Mouse (Mus musculus) gastrocnemius, adult 2 months (tissue): ENCODE measurements around the gene Gm21060. TPM values are rescaled to one million over a fixed set of nuclear protein-coding genes. Genes with fewer than 3 reads are reported as not detected.
"Not testable (repeated sequence)": the region's sequence is repeated elsewhere in the genome, so short reads cannot be mapped to it uniquely, and the experiment has no call there.

Experiments used
- DNase-seq: peaks from one replicate; pipeline ENCODE4 v3.0.0; 2022
- H3K27ac ChIP-seq: fragments of 200-600 bp; 2 replicates; pipeline ENCODE4 v1.8.1; 2022; ENCODE audit warnings: mild to moderate bottlenecking
- H3K4me3 ChIP-seq: fragments of 200-600 bp; 2 replicates; pipeline ENCODE4 v1.8.1; 2022; ENCODE audit warnings: mild to moderate bottlenecking, moderate library complexity
- CTCF ChIP-seq: fragments of 200-600 bp; IDR thresholded peaks from 2 replicates; pipeline ENCODE4 v1.8.1; 2022; ENCODE audit warnings: antibody characterized with exemption, mild to moderate bottlenecking, moderate library complexity
- intact Hi-C: fragments of 180-260 bp; cut with DNase I; formaldehyde crosslinking; loops from one replicate; pipeline ENCODE4 v1.15.1; 2025
- total RNA-seq, 2 experiments: library from RNA; stranded (reverse); gene quantifications; 2 replicates each; pipeline ENCODE4 v1.2.3; 2021

Gene Gm21060
- total RNA-seq, 2 experiments from 2014 or later, result not detected

DNA sequence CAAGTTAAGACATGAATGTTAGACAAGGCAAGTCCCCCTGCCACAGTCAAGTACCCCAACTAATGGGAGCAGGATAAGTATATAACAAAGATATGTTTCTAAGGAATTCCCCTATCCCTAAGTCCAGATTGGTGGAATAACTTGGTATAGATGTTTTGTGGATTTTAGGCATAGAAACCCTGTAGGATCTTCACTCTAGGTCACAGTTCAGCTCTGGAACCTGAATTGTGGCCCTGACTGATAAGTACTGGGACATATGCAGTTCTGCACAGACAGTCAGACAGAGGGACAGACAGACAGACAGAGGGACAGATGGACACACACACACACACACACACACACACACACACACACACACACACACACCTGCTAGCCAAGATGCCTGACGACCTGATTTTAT is 32.6 kb downstream of the Gm21060 start:
- TF ChIP-seq CTCF, result no peak
- intact Hi-C loops, result no loop called here
- Histone ChIP-seq H3K27ac (no peak overlapping the region), H3K4me3 (no peak overlapping the region)
- no peak for DNase-seq

DNA sequence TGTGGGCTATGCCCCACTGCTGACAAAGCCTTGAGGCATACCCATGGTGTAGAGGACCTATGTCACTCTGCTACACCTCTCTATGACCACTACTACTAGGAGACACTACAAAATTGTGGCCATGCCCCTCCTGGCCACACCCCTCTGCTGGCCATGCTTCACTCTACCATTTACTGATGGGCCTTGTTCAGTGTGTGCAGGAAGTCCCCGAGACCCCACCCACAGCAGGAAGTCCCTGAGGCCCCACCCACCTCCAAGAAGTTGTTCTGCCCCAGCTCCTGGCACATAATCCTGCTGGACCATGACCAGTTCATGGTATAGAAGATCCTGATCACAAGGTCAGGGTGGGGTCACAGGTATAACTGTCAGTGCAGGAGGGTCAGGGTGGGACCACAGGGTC is 35.6 kb downstream of the Gm21060 start:
- H3K27ac ChIP-seq, result no peak overlapping the region
- no peak for DNase-seq
- intact Hi-C loops, result no loop called here
- H3K4me3 ChIP-seq, result no peak overlapping the region
- no peak for TF ChIP-seq CTCF

DNA sequence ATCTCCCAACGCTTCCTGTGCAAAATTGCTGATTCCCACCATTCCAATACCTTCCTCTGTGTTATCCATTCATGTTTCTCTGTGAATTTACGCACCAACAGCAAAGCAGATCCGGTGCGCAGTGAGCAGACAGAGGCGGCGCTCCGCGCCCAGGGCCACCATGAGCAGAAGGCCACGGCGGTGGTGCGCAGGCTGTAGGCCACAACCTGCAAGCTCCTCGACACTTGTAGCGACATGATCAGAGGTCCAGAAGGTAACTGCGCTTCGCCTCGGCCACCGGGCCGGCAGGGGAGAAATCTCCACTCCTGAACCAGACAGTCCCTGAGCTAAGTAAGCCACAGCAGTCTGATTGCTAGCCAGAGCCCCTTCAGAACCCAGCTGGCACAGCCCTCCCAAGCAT is 39.1 kb downstream of the Gm21060 start:
- intact Hi-C loops, result no loop called here
- no peak for TF ChIP-seq CTCF
- no peak for DNase-seq
- no peak overlapping the region for H3K27ac ChIP-seq
- no peak overlapping the region for H3K4me3 ChIP-seq

DNA sequence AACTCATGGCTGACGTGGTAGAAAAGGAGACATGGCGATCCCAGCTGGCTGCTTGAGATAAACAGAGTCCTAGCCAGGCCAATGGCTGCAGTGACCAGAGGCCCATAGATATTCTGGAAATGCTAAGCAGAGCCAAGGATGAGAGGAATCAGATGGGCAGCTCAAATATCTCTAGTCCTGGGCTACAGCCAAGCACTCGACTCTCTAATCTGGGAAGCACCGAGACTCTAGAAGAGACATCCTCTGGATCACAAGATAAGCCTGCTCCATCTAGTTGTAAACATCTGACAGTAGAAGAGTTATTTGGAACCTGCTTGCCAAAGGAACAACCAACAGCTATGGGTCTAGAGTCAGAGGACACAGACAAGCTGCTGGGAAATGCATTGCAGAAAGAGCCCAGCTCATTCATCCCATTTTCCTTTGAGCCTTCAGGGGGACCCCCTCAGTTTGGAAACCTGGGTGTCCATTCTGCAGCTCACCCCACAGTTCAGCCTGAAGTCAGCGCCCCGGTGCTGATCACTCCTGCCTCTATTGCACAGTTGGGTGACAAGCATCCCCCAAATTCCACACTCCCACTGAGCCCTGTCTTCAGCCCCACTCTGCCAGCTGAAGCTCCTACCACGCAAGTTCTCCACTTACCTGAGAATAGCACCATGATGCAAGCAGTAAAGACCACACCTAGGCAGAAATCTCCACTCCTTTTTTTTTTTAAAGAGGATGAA is 40.5 kb downstream of the Gm21060 start:
- H3K27ac ChIP-seq, result no peak overlapping the region
- intact Hi-C loops, result no loop called here
- no peak for TF ChIP-seq CTCF
- DNase-seq, result no peak
- no peak overlapping the region for H3K4me3 ChIP-seq

DNA sequence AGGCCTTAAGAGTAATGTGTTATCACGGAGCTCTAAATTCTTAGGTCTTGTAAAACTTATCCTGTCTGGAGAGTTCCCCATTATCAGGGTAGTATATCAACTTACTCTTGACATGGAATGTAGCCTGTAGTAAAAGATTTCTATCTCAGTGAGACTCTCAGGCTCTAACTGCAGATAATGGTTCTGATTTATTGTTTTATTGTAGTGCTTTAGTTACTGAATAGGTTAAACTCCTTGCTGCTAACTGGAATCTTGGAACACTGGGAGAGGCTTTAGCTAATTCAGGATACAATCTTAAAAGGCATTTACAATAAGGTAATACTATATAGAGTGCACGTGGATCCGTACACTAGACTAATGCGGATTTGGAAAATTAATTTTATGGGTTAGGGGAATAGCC is 49.5 kb downstream of the Gm21060 start:
- DNase-seq, intact Hi-C loops, H3K27ac ChIP-seq, H3K4me3 ChIP-seq: not testable (repeated sequence)

Other genes starting within 250 kb of the Gm21060 start
- 1 to 10 TPM; 3.5 to 5.4 TPM for gene Zfp950, start 156.2 kb downstream of the Gm21060 start, total RNA-seq
- gene Gm7102, start 120.8 kb downstream of the Gm21060 start, total RNA-seq, result not detected
- gene Gm6020, start 113.2 kb downstream of the Gm21060 start, total RNA-seq, result not detected
- gene Csf2ra, start 68.6 kb downstream of the Gm21060 start, total RNA-seq, result 1 to 10 TPM; 1.4 to 1.5 TPM